Mouse (Mus musculus): ENCODE measurements around the gene Mrnip.

Mrnip gene

GRCm38 (mm10) chr11:50203302-50203827 is 29.1 kb downstream of the Mrnip start:
- no peak for DNase-seq (ENCODE audit: low spot score)

GRCm38 (mm10) chr11:50205434-50205833 is 31.2 kb downstream of the Mrnip start:
- DNase-seq (ENCODE audit: low spot score), result no peak

GRCm38 (mm10) chr11:50206037-50206436 is 31.8 kb downstream of the Mrnip start:
- DNase-seq (ENCODE audit: low spot score), result no peak

GRCm38 (mm10) chr11:50207344-50207743 is 33.1 kb downstream of the Mrnip start:
- no peak for DNase-seq (ENCODE audit: low spot score)

- no peak for DNase-seq (ENCODE audit: low spot score)
These were observed 33.8 kb downstream of the Mrnip start for GRCm38 (mm10) chr11:50208039-50208438.

GRCm38 (mm10) chr11:50210101-50210504 is 35.9 kb downstream of the Mrnip start:
- peak; percentile 63 for DNase-seq (ENCODE audit: low spot score)

- peak; percentile 91 for DNase-seq (ENCODE audit: low spot score)
These were observed 36.4 kb downstream of the Mrnip start, which contains the start of the genes Sqstm1 and Mgat4b for GRCm38 (mm10) chr11:50210505-50211151. Gene Sqstm1, minus strand, starts transcription at chr11:50210827. Gene Mgat4b, plus strand, starts transcription at chr11:50210890.

GRCm38 (mm10) chr11:50211322-50212059 is 37.2 kb downstream of the Mrnip start:
- no peak for DNase-seq (ENCODE audit: low spot score)

GRCm38 (mm10) chr11:50212060-50212739 is 38.0 kb downstream of the Mrnip start:
- DNase-seq (ENCODE audit: low spot score), result no peak

GRCm38 (mm10) chr11:50212848-50213758 is 38.9 kb downstream of the Mrnip start:
- peak; percentile 37 for DNase-seq (ENCODE audit: low spot score)

- DNase-seq (ENCODE audit: low spot score), result no peak
These were observed 40.4 kb downstream of the Mrnip start for GRCm38 (mm10) chr11:50214631-50215030.

- DNase-seq (ENCODE audit: low spot score), result no peak
These were observed 41.4 kb downstream of the Mrnip start for GRCm38 (mm10) chr11:50215633-50216032.

- DNase-seq (ENCODE audit: low spot score), result no peak
These were observed 42.6 kb downstream of the Mrnip start for GRCm38 (mm10) chr11:50216724-50217366.

- no peak for DNase-seq (ENCODE audit: low spot score)
These were observed 43.6 kb downstream of the Mrnip start for GRCm38 (mm10) chr11:50217811-50218210.

- no peak for DNase-seq (ENCODE audit: low spot score)
These were observed 45.6 kb downstream of the Mrnip start for GRCm38 (mm10) chr11:50219833-50220232.

- no peak for DNase-seq (ENCODE audit: low spot score)
These were observed 48.5 kb downstream of the Mrnip start for GRCm38 (mm10) chr11:50222559-50223276.

GRCm38 (mm10) chr11:50223783-50224662 is 49.8 kb downstream of the Mrnip start:
- DNase-seq (ENCODE audit: low spot score), result no peak

GRCm38 (mm10) chr11:50224671-50225530 is 50.7 kb downstream of the Mrnip start:
- peak; percentile 82 for DNase-seq (ENCODE audit: low spot score)
